Mouse (Mus musculus) megakaryocyte, embryonic 14.5 days (primary cell): ENCODE results near the gene Trhr2.

Source experiments
- FLI1 ChIP-seq: IDR thresholded peaks from 2 replicates; pipeline ENCODE4 v1.6.1; 2012; ENCODE audit warnings: low read length, inconsistent platforms, mixed read lengths
- GATA1 ChIP-seq: IDR thresholded peaks from 3 replicates; pipeline ENCODE4 v1.6.1; 2012; ENCODE audit warnings: mixed read lengths, low read length, inconsistent platforms, borderline replicate concordance

GRCm38 (mm10) chr8:122341790-122342189, 18.8 kb downstream of the Trhr2 start:
- TF ChIP-seq FLI1: no peak
- TF ChIP-seq GATA1: no peak
